In the genomic region with DNA sequence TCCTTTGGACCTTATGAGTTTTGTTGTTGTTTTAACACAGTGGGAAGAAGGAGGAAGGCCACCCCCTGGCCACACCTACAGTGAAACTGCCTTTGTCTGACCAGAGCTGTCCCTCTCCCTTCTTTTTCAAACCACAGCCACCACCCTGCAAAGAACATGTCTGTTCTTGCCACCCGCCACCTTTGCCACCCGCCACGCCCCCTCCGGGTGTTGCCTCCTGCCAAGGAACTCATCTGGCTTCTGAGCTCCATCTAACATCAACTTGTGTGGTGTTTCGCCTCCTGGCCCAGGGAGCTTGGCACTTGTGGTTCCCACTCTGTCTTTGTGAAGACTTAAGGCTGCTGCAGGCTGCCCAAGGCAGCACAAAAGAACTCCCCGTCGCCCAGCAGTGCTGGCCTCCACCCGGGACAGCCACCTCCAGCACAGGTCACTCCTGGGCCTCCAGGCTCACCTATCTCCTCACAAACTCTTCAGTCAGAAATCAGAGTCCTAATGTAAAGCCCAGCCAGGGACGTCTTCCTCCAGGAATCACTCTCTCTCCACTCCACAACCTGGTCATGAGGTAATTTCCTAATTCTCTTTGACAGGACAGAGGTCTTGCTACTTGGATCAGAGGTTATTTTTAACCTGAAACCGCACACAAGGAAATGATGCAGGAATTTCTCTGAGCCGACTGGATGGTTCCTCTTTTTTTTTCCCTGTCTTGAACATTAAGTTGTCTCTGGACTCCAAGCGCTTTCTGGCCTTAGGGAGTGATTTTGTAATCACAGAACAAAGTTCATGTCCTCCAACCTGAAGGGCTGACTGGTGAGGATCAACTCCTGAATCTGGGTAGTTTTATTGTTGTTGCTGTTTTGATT, we compare ENCODE assay signal across 14 mouse cellular contexts. TPM values are rescaled to one million over a fixed set of nuclear protein-coding genes. Genes with fewer than 3 reads are reported as not detected.
DNase-seq lines count a peak whose midpoint lies in the region; ATAC-seq lines count a peak whose summit lies in the region.
"Had no signal": no experiment of that assay in that cellular context is flagged by ENCODE, and none has a peak within 500 bp of the region (broad histone marks: within the 10 kb centered on the region; RNA-seq: fewer than 3 reads in every experiment).

No protein-coding gene starts in this region.

- H3K27ac ChIP-seq in heart, embryonic 16.5 days (ENCODE audit: low read length) = peak overlapping the region; percentile 2
- no peak overlapping the region for H3K27ac ChIP-seq in midbrain, embryonic 10.5 days (replicated peaks)
- H3K27ac ChIP-seq: hindbrain, embryonic 14.5 days; limb, embryonic 13.5 days; neural tube, embryonic 13.5 days had no signal

- no peak overlapping the region for H3K4me3 ChIP-seq in heart, embryonic 16.5 days (ENCODE audit: low read length)
- no peak overlapping the region for H3K4me3 ChIP-seq in midbrain, embryonic 10.5 days
- H3K4me3 ChIP-seq: limb, embryonic 13.5 days; neural tube, embryonic 13.5 days had no signal

- no peak for DNase-seq in heart, postnatal 4 days
- peak; percentile 37 for DNase-seq in thymus, postnatal 4 days
- no peak for DNase-seq in thymus, postnatal 10 days (ENCODE audit: low spot score in 2 of 2)
- peak; percentile 39 for DNase-seq in lung, postnatal 10 days
- DNase-seq in urinary bladder, postnatal 36 days (ENCODE audit: low spot score in 2 of 2) = peak; percentile 43 to 57
- DNase-seq in cerebellum, postnatal 36 days = no peak
- no peak for DNase-seq in midbrain, embryonic 10.5 days (ENCODE audit: low spot score)
- DNase-seq: cerebellum, adult 18-20 months; layer of hippocampus, adult 9-11 months; right cerebral cortex, postnatal 14 days had no signal

- no peaks in the 10 kb centered on the region for H3K9me3 ChIP-seq in heart, embryonic 16.5 days (replicated peaks; ENCODE audit: control insufficient read depth, low read length)
- H3K9me3 ChIP-seq in midbrain, embryonic 10.5 days (replicated peaks) = no peaks in the 10 kb centered on the region
- H3K9me3 ChIP-seq: limb, embryonic 13.5 days; neural tube, embryonic 13.5 days had no signal

- H3K4me2 ChIP-seq in heart, embryonic 16.5 days (ENCODE audit: low read depth, low read length) = no peak overlapping the region
- H3K4me2 ChIP-seq: hindbrain, embryonic 14.5 days; limb, embryonic 13.5 days; neural tube, embryonic 13.5 days had no signal

- WGBS in heart, embryonic 16.5 days = 51% methylated on average over 12 of the region's 12 CpGs
- 79% methylated on average over 12 of the region's 12 CpGs for WGBS in midbrain, embryonic 10.5 days

- H3K4me1 ChIP-seq in heart, embryonic 16.5 days (ENCODE audit: control insufficient read depth, insufficient read depth, low read length) = peaks cover 27% of the 10 kb centered on the region
- peaks cover 13% of the 10 kb centered on the region for H3K4me1 ChIP-seq in midbrain, embryonic 10.5 days

- H3K9ac ChIP-seq in heart, embryonic 16.5 days (ENCODE audit: low read length) = no peak overlapping the region
- H3K9ac ChIP-seq: hindbrain, embryonic 14.5 days; limb, embryonic 13.5 days; neural tube, embryonic 13.5 days had no signal

- H3K27me3 ChIP-seq in heart, embryonic 16.5 days (ENCODE audit: control insufficient read depth, insufficient read depth, low read length) = no peaks in the 10 kb centered on the region
- H3K27me3 ChIP-seq in midbrain, embryonic 10.5 days (ENCODE audit: low read depth, poor library complexity, severe bottlenecking) = peaks cover 22% of the 10 kb centered on the region; the same call in 1 of the 2 replicates
- H3K27me3 ChIP-seq: limb, embryonic 13.5 days; neural tube, embryonic 13.5 days had no signal

- ATAC-seq in heart, embryonic 16.5 days (replicated peaks; ENCODE audit: extremely low read depth, insufficient read depth, low FRiP score) = no peak

- H3K36me3 ChIP-seq in heart, embryonic 16.5 days (ENCODE audit: control insufficient read depth, insufficient read depth) = no peaks in the 10 kb centered on the region
- H3K36me3 ChIP-seq in midbrain, embryonic 10.5 days = no peaks in the 10 kb centered on the region
- H3K36me3 ChIP-seq: limb, embryonic 13.5 days; neural tube, embryonic 13.5 days had no signal

RNA-seq across cellular contexts. Expression of gene Adrb1, which starts 18.5 kb away (rescaled TPM):
- 2.7 and 4.2 TPM in 2 replicates for polyA plus RNA-seq in heart, embryonic 16.5 days (2015; fragmentation: Nextera tagmentation; extraction: Ambion mirVana)
- 10 to 100 TPM; 30.3 to 33.8 TPM for total RNA-seq in heart, postnatal 4 days (2021)
- polyA plus RNA-seq in midbrain, embryonic 10.5 days (2016; fragmentation: Nextera tagmentation; extraction: Ambion mirVana) = 0.09 and 0.19 TPM in 2 replicates

Comparison
In these comparisons a context has a peak if more than half of its experiments do, and no peak if none do; other contexts are left out.
1. DNase-seq: peak in thymus, postnatal 4 days (single experiment), lung, postnatal 10 days (single experiment) and urinary bladder, postnatal 36 days (2 of 2); none in heart, postnatal 4 days (single experiment), thymus, postnatal 10 days (0 of 2), cerebellum, postnatal 36 days (0 of 2) and midbrain, embryonic 10.5 days (single experiment).